Mouse (Mus musculus) liver, embryonic 14.5 days (tissue): ENCODE results near the gene Hipk3.

ENCODE experiments used
- CTCF ChIP-seq: IDR thresholded peaks from 2 replicates; pipeline ENCODE4 v1.5.1; 2016; ENCODE audit warnings: antibody characterized with exemption, low read depth, control low read depth
- EP300 ChIP-seq: IDR thresholded peaks from 2 replicates; pipeline ENCODE4 v1.6.1; 2016; ENCODE audit warnings: antibody characterized with exemption, low read depth

DNA sequence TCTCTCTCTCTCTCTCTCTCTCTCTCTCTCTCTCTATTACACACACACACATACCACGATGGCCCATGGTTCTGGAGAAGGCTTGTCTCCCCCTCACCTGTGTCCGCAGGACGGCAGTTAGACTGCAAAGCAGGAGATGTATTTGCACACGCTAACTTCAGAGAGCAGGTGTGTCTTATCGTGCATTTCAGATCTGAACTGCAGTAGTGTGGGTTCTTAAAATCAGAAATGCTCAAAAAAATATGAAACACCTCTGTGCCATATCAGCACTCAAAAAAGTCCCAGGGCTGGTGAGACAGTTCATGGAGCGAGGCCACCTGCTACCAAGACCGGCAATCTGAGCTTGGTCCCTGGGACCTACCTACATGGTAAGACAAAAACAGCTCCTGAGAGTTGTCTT lies 82.4 kb downstream of the Hipk3 start:
- TF ChIP-seq CTCF (no peak), EP300 (no peak)
